Mouse (Mus musculus) small intestine, adult 2 months (tissue): ENCODE measurements around the gene Tmem212.
"Not testable (repeated sequence)": the region's sequence is repeated elsewhere in the genome, so short reads cannot be mapped to it uniquely, and the experiment has no call there.

Source experiments
- CTCF ChIP-seq: fragments of 200-500 bp; IDR thresholded peaks from 2 replicates; pipeline ENCODE4 v1.5.1; 2012; ENCODE audit warnings: low read depth, mild to moderate bottlenecking, control low read depth, inconsistent platforms, low read length, moderate library complexity, mixed read lengths; ENCODE audit not compliant: insufficient replicate concordance, insufficient read length; ENCODE audit errors: extremely low read depth
- POLR2A ChIP-seq: fragments of 200-500 bp; IDR thresholded peaks from 2 replicates; pipeline ENCODE4 v1.6.1; 2012; ENCODE audit warnings: low read depth, mild to moderate bottlenecking, control low read depth, inconsistent platforms, low read length, moderate library complexity

DNA sequence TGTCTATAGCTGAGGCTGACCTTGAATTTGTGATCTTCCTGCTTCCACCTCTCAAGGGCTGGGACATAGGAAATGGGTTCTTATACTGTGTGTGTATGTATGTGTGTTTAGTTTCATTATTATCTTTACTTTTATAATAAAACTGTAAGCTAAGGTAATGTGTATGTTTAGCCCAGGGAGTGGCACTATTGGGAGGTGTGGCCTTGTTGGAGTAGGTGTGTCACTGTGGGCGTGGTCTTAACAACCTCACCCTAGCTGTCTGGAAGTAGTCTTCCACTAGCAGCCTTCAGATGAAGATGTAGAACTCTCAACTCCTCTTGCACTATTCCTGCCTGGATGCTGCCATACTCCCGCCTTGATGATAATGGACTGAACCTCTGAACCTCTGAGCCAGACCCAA, 49.2 kb upstream of the Tmem212 start:
- not testable (repeated sequence) for TF ChIP-seq CTCF, POLR2A
